Comparison of ENCODE assay signal across 20 mouse cellular contexts in the genomic region with DNA sequence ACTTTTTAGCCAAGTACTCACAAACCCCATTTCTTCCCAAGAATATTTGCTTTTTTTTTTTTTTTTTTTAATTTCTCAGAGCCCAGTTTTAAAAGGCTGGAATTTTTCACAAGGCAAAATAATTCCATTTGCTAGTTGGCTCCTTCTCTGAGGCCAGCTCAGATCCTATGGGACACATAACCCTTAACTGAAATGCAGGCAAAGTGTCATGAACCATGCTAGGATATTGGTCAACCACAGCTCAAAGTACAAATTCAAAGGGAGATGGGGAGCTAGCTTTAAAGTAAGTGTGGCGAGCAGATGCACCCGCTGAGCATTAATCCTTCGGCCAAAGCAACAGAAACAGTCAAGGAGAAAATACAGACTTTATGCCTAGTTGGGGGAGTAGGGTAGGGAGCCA. TPM values are rescaled to one million over a fixed set of nuclear protein-coding genes. Genes with fewer than 3 reads are reported as not detected.
DNase-seq lines count a peak whose midpoint lies in the region; ATAC-seq and TF ChIP-seq lines count a peak whose summit lies in the region.
"Had no signal": no experiment of that assay in that cellular context is flagged by ENCODE, and none has a peak within 500 bp of the region (broad histone marks: within the 10 kb centered on the region; RNA-seq: fewer than 3 reads in every experiment).

No protein-coding gene starts in this region.

- TF ChIP-seq EP300 in heart, postnatal 0 days (IDR thresholded peaks at IDR 0.05; ENCODE audit: low read depth), result no peak
- TF ChIP-seq EP300 in stomach, postnatal 0 days (optimal IDR thresholded peaks at IDR 0.05), result no peak

- intact Hi-C loops in heart, postnatal 10 days (cut with DNase I), result loop anchor here (2.0 to 10.0 kb wide), 2 partner anchors 587 to 917 kb away; no protein-coding TSS in a partner anchor

- no peak overlapping the region for H3K4me3 ChIP-seq in heart, postnatal 0 days (ENCODE audit: low read depth, low read length)
- H3K4me3 ChIP-seq in liver, adult 2 months (ENCODE audit: insufficient read depth, low read depth, low read length), result no peak overlapping the region
- no peak overlapping the region for H3K4me3 ChIP-seq in liver, embryonic 11.5 days (ENCODE audit: low read depth, low read length)
- H3K4me3 ChIP-seq in stomach, embryonic 15.5 days (replicated peaks), result no peak overlapping the region
- H3K4me3 ChIP-seq in stomach, postnatal 0 days (ENCODE audit: low read depth, low read length), result no peak overlapping the region
- H3K4me3 ChIP-seq in stomach, embryonic 16.5 days (replicated peaks; ENCODE audit: low read length), result no peak overlapping the region
- H3K4me3 ChIP-seq: embryonic facial prominence, embryonic 13.5 days; left cerebral cortex, adult 2 months; liver, embryonic 15.5 days; midbrain, embryonic 12.5 days had no signal

- DNase-seq in heart, postnatal 0 days (ENCODE audit: low spot score), result no peak
- DNase-seq in heart, postnatal 10 days, result no peak
- peak; percentile 77 for DNase-seq in liver, adult 2 months (ENCODE audit: extremely low read depth, low read depth, low spot score)
- DNase-seq in liver, embryonic 11.5 days (ENCODE audit: low spot score), result no peak
- DNase-seq in stomach, postnatal 0 days (ENCODE audit: low spot score), result no peak
- no peak for DNase-seq in urinary bladder, adult 2 months (ENCODE audit: low spot score)
- DNase-seq: adrenal gland, adult 8-10 months; cerebellum, adult 18-20 months; lung, postnatal 14 days; right cerebral cortex, postnatal 25 days had no signal

- H3K27ac ChIP-seq in heart, postnatal 0 days (ENCODE audit: low read depth), result peak overlapping the region; percentile 6; the same call in 1 of the 2 replicates
- peak overlapping the region; percentile 13; the same call in 1 of the 2 replicates for H3K27ac ChIP-seq in liver, adult 2 months (replicated peaks; ENCODE audit: insufficient read depth, low read depth, low read length)
- no peak overlapping the region for H3K27ac ChIP-seq in liver, embryonic 11.5 days (ENCODE audit: low read depth, low read length)
- peak overlapping the region; percentile 5; the same call in 1 of the 2 replicates for H3K27ac ChIP-seq in stomach, embryonic 15.5 days
- no peak overlapping the region for H3K27ac ChIP-seq in stomach, postnatal 0 days (replicated peaks)
- H3K27ac ChIP-seq in stomach, embryonic 16.5 days (ENCODE audit: low read length), result peak overlapping the region; percentile 29; the same call in 1 of the 2 replicates
- H3K27ac ChIP-seq: hindbrain, embryonic 14.5 days; left cerebral cortex, adult 2 months; liver, embryonic 15.5 days; midbrain, embryonic 12.5 days had no signal

- H3K9me3 ChIP-seq in heart, postnatal 0 days (replicated peaks; ENCODE audit: control insufficient read depth, low read length), result no peaks in the 10 kb centered on the region
- no peaks in the 10 kb centered on the region for H3K9me3 ChIP-seq in liver, embryonic 11.5 days (ENCODE audit: control insufficient read depth, low read length)
- no peaks in the 10 kb centered on the region for H3K9me3 ChIP-seq in stomach, embryonic 15.5 days
- no peaks in the 10 kb centered on the region for H3K9me3 ChIP-seq in stomach, postnatal 0 days (ENCODE audit: control insufficient read depth, low read length)
- H3K9me3 ChIP-seq in stomach, embryonic 16.5 days (replicated peaks; ENCODE audit: control insufficient read depth, low read length), result no peaks in the 10 kb centered on the region
- H3K9me3 ChIP-seq: embryonic facial prominence, embryonic 13.5 days; G1E; liver, embryonic 15.5 days; midbrain, embryonic 12.5 days had no signal

- TF ChIP-seq POLR2A in liver, adult 2 months (IDR thresholded peaks at IDR 0.05; ENCODE audit: extremely low read depth, insufficient read depth, low read length), result no peak

- 91% methylated on average over 3 of the region's 3 CpGs for WGBS in heart, postnatal 0 days
- WGBS in liver, adult 2 months, result 25% methylated on average over 3 of the region's 3 CpGs
- WGBS in liver, embryonic 11.5 days, result 87% methylated on average over 3 of the region's 3 CpGs
- WGBS in stomach, embryonic 15.5 days, result 86% methylated on average over 3 of the region's 3 CpGs
- 69% methylated on average over 3 of the region's 3 CpGs for WGBS in stomach, postnatal 0 days
- WGBS in stomach, embryonic 16.5 days, result 82% methylated on average over 3 of the region's 3 CpGs

- no peak overlapping the region for H3K9ac ChIP-seq in heart, postnatal 0 days (replicated peaks; ENCODE audit: low read depth, low read length)
- H3K9ac ChIP-seq in liver, adult 2 months (ENCODE audit: low read depth, low read length), result no peak overlapping the region
- H3K9ac ChIP-seq in liver, embryonic 11.5 days (ENCODE audit: low read depth, low read length), result no peak overlapping the region
- no peak overlapping the region for H3K9ac ChIP-seq in stomach, embryonic 15.5 days
- H3K9ac ChIP-seq in stomach, postnatal 0 days (ENCODE audit: low read length), result no peak overlapping the region
- H3K9ac ChIP-seq in stomach, embryonic 16.5 days (ENCODE audit: low read length), result no peak overlapping the region
- H3K9ac ChIP-seq: embryonic facial prominence, embryonic 13.5 days; hindbrain, embryonic 14.5 days; liver, embryonic 15.5 days; midbrain, embryonic 12.5 days had no signal

- H3K79me2 ChIP-seq in liver, adult 2 months (ENCODE audit: control insufficient read depth, insufficient read depth, low read length), result peaks cover 43% of the 10 kb centered on the region

- H3K27me3 ChIP-seq in heart, postnatal 0 days (ENCODE audit: control insufficient read depth, insufficient read depth, low read length), result no peaks in the 10 kb centered on the region
- H3K27me3 ChIP-seq in liver, adult 2 months (ENCODE audit: control insufficient read depth, insufficient read depth, low read length), result no peaks in the 10 kb centered on the region
- H3K27me3 ChIP-seq in liver, embryonic 11.5 days (replicated peaks; ENCODE audit: control insufficient read depth, insufficient read depth, low read length), result no peaks in the 10 kb centered on the region
- H3K27me3 ChIP-seq in stomach, embryonic 15.5 days (replicated peaks), result no peaks in the 10 kb centered on the region
- no peaks in the 10 kb centered on the region for H3K27me3 ChIP-seq in stomach, postnatal 0 days (ENCODE audit: control insufficient read depth, insufficient read depth, low read length)
- no peaks in the 10 kb centered on the region for H3K27me3 ChIP-seq in stomach, embryonic 16.5 days (ENCODE audit: control insufficient read depth, insufficient read depth, low read length)
- H3K27me3 ChIP-seq: CH12.LX; embryonic facial prominence, embryonic 13.5 days; liver, embryonic 15.5 days had no signal

- H3K36me3 ChIP-seq in heart, postnatal 0 days (replicated peaks; ENCODE audit: control insufficient read depth, insufficient read depth, low read length), result no peaks in the 10 kb centered on the region
- H3K36me3 ChIP-seq in liver, adult 2 months (ENCODE audit: control insufficient read depth, insufficient read depth, low read length), result no peaks in the 10 kb centered on the region
- no peaks in the 10 kb centered on the region for H3K36me3 ChIP-seq in liver, embryonic 11.5 days (ENCODE audit: control insufficient read depth, insufficient read depth, low read length)
- H3K36me3 ChIP-seq in stomach, embryonic 15.5 days, result no peaks in the 10 kb centered on the region
- H3K36me3 ChIP-seq in stomach, postnatal 0 days (ENCODE audit: control insufficient read depth, insufficient read depth, low read length), result 0 out of 2 replicates have a peak, but pooled peaks cover 2% of the 10 kb centered on the region
- no peaks in the 10 kb centered on the region for H3K36me3 ChIP-seq in stomach, embryonic 16.5 days (ENCODE audit: control insufficient read depth, insufficient read depth, low read length)
- H3K36me3 ChIP-seq: embryonic facial prominence, embryonic 13.5 days; liver, embryonic 15.5 days; midbrain, embryonic 12.5 days had no signal

- no peak for ATAC-seq in heart, postnatal 0 days (ENCODE audit: insufficient read depth, low read depth)
- ATAC-seq in liver, embryonic 11.5 days (replicated peaks; ENCODE audit: low FRiP score), result no peak
- ATAC-seq in stomach, embryonic 15.5 days (ENCODE audit: insufficient read depth, low FRiP score, low read depth), result no peak
- ATAC-seq in stomach, postnatal 0 days (ENCODE audit: low FRiP score, low TSS enrichment), result no peak
- no peak for ATAC-seq in stomach, embryonic 16.5 days (ENCODE audit: insufficient read depth, low FRiP score)
- ATAC-seq: inflammation-experienced regulatory T-cells, adult 6 months had no signal

- no peak overlapping the region for H3K4me2 ChIP-seq in heart, postnatal 0 days (ENCODE audit: low read depth, low read length)
- no peak overlapping the region for H3K4me2 ChIP-seq in liver, embryonic 11.5 days
- H3K4me2 ChIP-seq in stomach, embryonic 15.5 days, result no peak overlapping the region
- no peak overlapping the region for H3K4me2 ChIP-seq in stomach, postnatal 0 days (replicated peaks; ENCODE audit: low read depth)
- H3K4me2 ChIP-seq in stomach, embryonic 16.5 days (ENCODE audit: low read depth, low read length), result no peak overlapping the region
- H3K4me2 ChIP-seq: embryonic facial prominence, embryonic 13.5 days; hindbrain, embryonic 14.5 days; liver, embryonic 15.5 days; midbrain, embryonic 12.5 days had no signal

- TF ChIP-seq CTCF in heart, postnatal 0 days (IDR thresholded peaks at IDR 0.05; ENCODE audit: low read depth), result no peak
- TF ChIP-seq CTCF in liver, adult 2 months (IDR thresholded peaks at IDR 0.05; ENCODE audit: low read depth, low read length), result no peak
- no peak for TF ChIP-seq CTCF in stomach, postnatal 0 days (IDR thresholded peaks at IDR 0.05; ENCODE audit: low read depth)

- peaks cover 29% of the 10 kb centered on the region for H3K4me1 ChIP-seq in heart, postnatal 0 days (ENCODE audit: control insufficient read depth, insufficient read depth)
- peaks cover 34% of the 10 kb centered on the region for H3K4me1 ChIP-seq in liver, adult 2 months (ENCODE audit: control insufficient read depth, insufficient read depth, low read length)
- peaks cover 5% of the 10 kb centered on the region; the same call in 1 of the 2 replicates for H3K4me1 ChIP-seq in liver, embryonic 11.5 days (replicated peaks; ENCODE audit: control insufficient read depth, insufficient read depth, low read length)
- peaks cover 37% of the 10 kb centered on the region for H3K4me1 ChIP-seq in stomach, embryonic 15.5 days
- H3K4me1 ChIP-seq in stomach, postnatal 0 days (replicated peaks; ENCODE audit: control insufficient read depth, insufficient read depth), result peaks cover 12% of the 10 kb centered on the region
- peaks cover 35% of the 10 kb centered on the region for H3K4me1 ChIP-seq in stomach, embryonic 16.5 days (ENCODE audit: control insufficient read depth, insufficient read depth, low read length)

RNA-seq across cellular contexts. Expression of gene Pik3r1, which starts 39.7 kb away (rescaled TPM):
- total RNA-seq in heart, postnatal 0 days (2014; rRNA removed; ENCODE audit: low replicate concordance), result 31.6 and 33.8 TPM in 2 replicates
- 13.6 and 16.3 TPM in 2 replicates for polyA plus RNA-seq in heart, postnatal 0 days (2015; fragmentation: Nextera tagmentation; extraction: Ambion mirVana)
- total RNA-seq in heart, postnatal 10 days (2021), result 10 to 100 TPM; 42.0 to 84.3 TPM
- total RNA-seq in liver, adult 2 months (2014; rRNA removed), result 35.5 and 38.4 TPM in 2 replicates
- polyA plus RNA-seq in liver, adult 2 months (2012; rRNA removed), result 11.9 and 12.2 TPM in 2 replicates
- 18.7 and 21.5 TPM in 2 replicates for polyA plus RNA-seq in liver, embryonic 11.5 days (2014; fragmentation: Nextera tagmentation; extraction: Ambion mirVana)
- 49.6 and 55.0 TPM in 2 replicates for polyA plus RNA-seq in stomach, embryonic 15.5 days (2015; fragmentation: Nextera tagmentation; extraction: Ambion mirVana)
- 36.0 and 44.6 TPM in 2 replicates for polyA plus RNA-seq in stomach, postnatal 0 days (2015; fragmentation: Nextera tagmentation; extraction: Ambion mirVana)
- polyA plus RNA-seq in stomach, embryonic 16.5 days (2015; fragmentation: Nextera tagmentation; extraction: Ambion mirVana), result 53.0 and 59.5 TPM in 2 replicates
- polyA plus RNA-seq in urinary bladder, adult 2 months (2012; rRNA removed), result 30.9 and 49.8 TPM in 2 replicates

Comparison
In these comparisons a context has a peak if more than half of its experiments do, and no peak if none do; other contexts are left out.
1. H3K27ac ChIP-seq: peak in heart, postnatal 0 days (single experiment), liver, adult 2 months (single experiment), stomach, embryonic 15.5 days (single experiment) and stomach, embryonic 16.5 days (single experiment); none in liver, embryonic 11.5 days (single experiment) and stomach, postnatal 0 days (single experiment).